Mouse (Mus musculus): ENCODE data around the gene Slco2b1.

GRCm38 (mm10) chr7:99649585-99649984 lies 61.6 kb downstream of the Slco2b1 start:
- TF ChIP-seq POLR2A (IDR thresholded peaks at IDR 0.05; ENCODE audit: low read depth, low read length) (no peak), CTCF (IDR thresholded peaks at IDR 0.05; ENCODE audit: extremely low read depth, insufficient read length, insufficient replicate concordance, low read depth, low read length) (no peak)
